Mouse (Mus musculus): ENCODE measurements at regions not wholly inside any gene's neighbourhood (a gene's known extent, or its start where the extent isn't known, plus 50 kb on each side); places are given as distances from the start of the nearest gene placed in this dataset.

GRCm38 (mm10) chr15:67950281-67951040, 1449.8 kb upstream of the Lrrc6 start:
- Histone ChIP-seq H3K27me3 (replicated peaks; ENCODE audit: control insufficient read depth, insufficient read depth, low read length) (no peaks in the 10 kb centered on the region), H3K4me2 (replicated peaks; ENCODE audit: low read depth) (no peak overlapping the region), H3K4me3 (ENCODE audit: low read depth, low read length) (no peak overlapping the region), H3K27ac (ENCODE audit: low read depth, low read length) (no peak overlapping the region), H3K9me3 (ENCODE audit: control insufficient read depth) (no peaks in the 10 kb centered on the region), H3K9ac (ENCODE audit: low read depth, low read length) (no peak overlapping the region), H3K4me1 (replicated peaks; ENCODE audit: control insufficient read depth, insufficient read depth, low read length) (no peaks in the 10 kb centered on the region), H3K36me3 (ENCODE audit: control insufficient read depth, insufficient read depth) (no peaks in the 10 kb centered on the region)
- no peak for ATAC-seq
- WGBS = 73% methylated on average over 6 of the region's 6 CpGs
- no peak for TF ChIP-seq CTCF (IDR thresholded peaks at IDR 0.05; ENCODE audit: low read depth)

GRCm38 (mm10) chr15:67944330-67945082, 1443.8 kb upstream of the Lrrc6 start:
- 89% methylated on average over 3 of the region's 3 CpGs for WGBS
- H3K27me3 ChIP-seq (replicated peaks; ENCODE audit: control insufficient read depth, insufficient read depth, low read length) = no peaks in the 10 kb centered on the region
- no peaks in the 10 kb centered on the region for H3K36me3 ChIP-seq (ENCODE audit: control insufficient read depth, insufficient read depth)
- ATAC-seq = no peak
- no peak overlapping the region for H3K9ac ChIP-seq (ENCODE audit: low read depth, low read length)
- no peaks in the 10 kb centered on the region for H3K9me3 ChIP-seq (ENCODE audit: control insufficient read depth)
- H3K27ac ChIP-seq (ENCODE audit: low read depth, low read length) = no peak overlapping the region
- H3K4me3 ChIP-seq (ENCODE audit: low read depth, low read length) = no peak overlapping the region
- no peak for TF ChIP-seq CTCF (IDR thresholded peaks at IDR 0.05; ENCODE audit: low read depth)
- no peak overlapping the region for H3K4me2 ChIP-seq (replicated peaks; ENCODE audit: low read depth)
- H3K4me1 ChIP-seq (replicated peaks; ENCODE audit: control insufficient read depth, insufficient read depth, low read length) = no peaks in the 10 kb centered on the region

- Histone ChIP-seq H3K4me2 (replicated peaks; ENCODE audit: low read depth) (no peak overlapping the region), H3K9me3 (ENCODE audit: control insufficient read depth) (no peaks in the 10 kb centered on the region), H3K27me3 (replicated peaks; ENCODE audit: control insufficient read depth, insufficient read depth, low read length) (no peaks in the 10 kb centered on the region), H3K27ac (ENCODE audit: low read depth, low read length) (no peak overlapping the region), H3K36me3 (ENCODE audit: control insufficient read depth, insufficient read depth) (no peaks in the 10 kb centered on the region), H3K4me1 (replicated peaks; ENCODE audit: control insufficient read depth, insufficient read depth, low read length) (no peaks in the 10 kb centered on the region), H3K4me3 (ENCODE audit: low read depth, low read length) (no peak overlapping the region), H3K9ac (ENCODE audit: low read depth, low read length) (no peak overlapping the region)
- no peak for TF ChIP-seq CTCF (IDR thresholded peaks at IDR 0.05; ENCODE audit: low read depth)
- ATAC-seq = no peak
Observed at GRCm38 (mm10) chr15:67943046-67943445, 1442.3 kb upstream of the Lrrc6 start.

GRCm38 (mm10) chr15:67940510-67940909, 1439.8 kb upstream of the Lrrc6 start:
- H3K9me3 ChIP-seq (ENCODE audit: control insufficient read depth) = no peaks in the 10 kb centered on the region
- 83% methylated on average over 1 of the region's 1 CpGs for WGBS
- ATAC-seq = no peak
- TF ChIP-seq CTCF (IDR thresholded peaks at IDR 0.05; ENCODE audit: low read depth) = no peak
- H3K4me3 ChIP-seq (ENCODE audit: low read depth, low read length) = no peak overlapping the region
- no peaks in the 10 kb centered on the region for H3K4me1 ChIP-seq (replicated peaks; ENCODE audit: control insufficient read depth, insufficient read depth, low read length)
- no peaks in the 10 kb centered on the region for H3K36me3 ChIP-seq (ENCODE audit: control insufficient read depth, insufficient read depth)
- no peak overlapping the region for H3K27ac ChIP-seq (ENCODE audit: low read depth, low read length)
- no peaks in the 10 kb centered on the region for H3K27me3 ChIP-seq (replicated peaks; ENCODE audit: control insufficient read depth, insufficient read depth, low read length)
- H3K4me2 ChIP-seq (replicated peaks; ENCODE audit: low read depth) = no peak overlapping the region
- no peak overlapping the region for H3K9ac ChIP-seq (ENCODE audit: low read depth, low read length)

- Histone ChIP-seq H3K4me1 (replicated peaks; ENCODE audit: control insufficient read depth, insufficient read depth, low read length) (no peaks in the 10 kb centered on the region), H3K4me2 (replicated peaks; ENCODE audit: low read depth) (no peak overlapping the region), H3K36me3 (ENCODE audit: control insufficient read depth, insufficient read depth) (no peaks in the 10 kb centered on the region), H3K9ac (ENCODE audit: low read depth, low read length) (no peak overlapping the region), H3K4me3 (ENCODE audit: low read depth, low read length) (no peak overlapping the region), H3K27ac (ENCODE audit: low read depth, low read length) (no peak overlapping the region), H3K9me3 (ENCODE audit: control insufficient read depth) (no peaks in the 10 kb centered on the region), H3K27me3 (replicated peaks; ENCODE audit: control insufficient read depth, insufficient read depth, low read length) (no peaks in the 10 kb centered on the region)
- ATAC-seq = no peak
- no peak for TF ChIP-seq CTCF (IDR thresholded peaks at IDR 0.05; ENCODE audit: low read depth)
- WGBS = 68% methylated on average over 2 of the region's 2 CpGs
Observed at GRCm38 (mm10) chr15:67924885-67925284, 1424.2 kb upstream of the Lrrc6 start.

GRCm38 (mm10) chr15:67907034-67907433, 1406.3 kb upstream of the Lrrc6 start:
- H3K27ac ChIP-seq (ENCODE audit: low read depth, low read length) = no peak overlapping the region
- H3K9me3 ChIP-seq (ENCODE audit: control insufficient read depth) = no peaks in the 10 kb centered on the region
- H3K27me3 ChIP-seq (replicated peaks; ENCODE audit: control insufficient read depth, insufficient read depth, low read length) = no peaks in the 10 kb centered on the region
- TF ChIP-seq CTCF (IDR thresholded peaks at IDR 0.05; ENCODE audit: low read depth) = no peak
- no peak overlapping the region for H3K9ac ChIP-seq (ENCODE audit: low read depth, low read length)
- H3K4me2 ChIP-seq (replicated peaks; ENCODE audit: low read depth) = no peak overlapping the region
- no peaks in the 10 kb centered on the region for H3K36me3 ChIP-seq (ENCODE audit: control insufficient read depth, insufficient read depth)
- no peaks in the 10 kb centered on the region for H3K4me1 ChIP-seq (replicated peaks; ENCODE audit: control insufficient read depth, insufficient read depth, low read length)
- ATAC-seq = no peak
- WGBS = 66% methylated on average over 2 of the region's 2 CpGs
- no peak overlapping the region for H3K4me3 ChIP-seq (ENCODE audit: low read depth, low read length)
